Comparison of ENCODE assay signal across 8 mouse cellular contexts in the genomic region with DNA sequence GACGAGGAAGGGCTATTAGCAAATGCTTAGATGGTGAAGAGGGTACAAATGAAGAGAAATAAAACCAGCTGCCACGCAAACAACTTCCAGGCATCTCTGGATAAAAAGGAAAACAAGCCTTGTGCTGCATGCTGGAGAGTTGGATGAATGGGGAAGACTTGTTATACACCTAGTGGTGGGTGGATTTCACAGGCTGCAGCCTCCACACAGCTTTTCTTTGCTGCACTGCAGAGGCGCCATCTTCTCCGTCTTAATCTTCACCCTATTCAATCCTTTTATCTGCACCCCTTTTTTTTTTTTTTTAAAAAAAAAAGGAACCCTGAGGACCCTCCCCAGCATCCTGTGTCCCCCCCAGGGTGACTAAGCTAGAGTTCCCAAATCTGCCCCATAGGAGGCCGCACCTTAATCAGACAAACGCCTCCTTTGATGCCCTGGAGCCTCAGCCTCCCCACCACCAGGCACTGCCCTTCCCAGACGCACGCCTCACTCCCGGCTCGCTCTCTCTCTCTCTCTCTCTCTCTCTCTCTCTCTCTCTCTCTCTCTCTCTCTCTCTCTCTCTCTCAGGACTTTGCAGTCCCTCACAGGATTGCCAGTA. TPM values are rescaled to one million over a fixed set of nuclear protein-coding genes. Genes with fewer than 3 reads are reported as not detected.
DNase-seq lines count a peak whose midpoint lies in the region; ATAC-seq and TF ChIP-seq lines count a peak whose summit lies in the region.

No protein-coding gene starts in this region.

- H3K4me2 ChIP-seq in limb, embryonic 14.5 days (replicated peaks; ENCODE audit: low read depth, low read length, severe bottlenecking) = peak overlapping the region; percentile 74
- H3K4me2 ChIP-seq in midbrain, postnatal 0 days (ENCODE audit: low read depth, low read length, poor library complexity, severe bottlenecking) = peak overlapping the region; percentile 77

- peak overlapping the region; percentile 90 for H3K27ac ChIP-seq in cerebellum, adult 2 months (ENCODE audit: insufficient read depth, low read length)
- H3K27ac ChIP-seq in limb, embryonic 14.5 days (replicated peaks; ENCODE audit: low read depth, low read length) = peak overlapping the region; percentile 89
- H3K27ac ChIP-seq in midbrain, postnatal 0 days (ENCODE audit: low read depth, low read length) = peak overlapping the region; percentile 97

- TF ChIP-seq POLR2A in cerebellum, adult 2 months (IDR thresholded peaks at IDR 0.05; ENCODE audit: borderline replicate concordance, insufficient read depth, low read length) = peak; percentile 32; the same call in 1 of the 2 replicates
- no peak for TF ChIP-seq POLR2A in limb, embryonic 14.5 days (IDR thresholded peaks at IDR 0.05; ENCODE audit: borderline replicate concordance, extremely low read depth, insufficient read depth, insufficient read length)

- H3K27me3 ChIP-seq in cerebellum, adult 2 months (ENCODE audit: control insufficient read depth, insufficient read depth, low read length) = no peaks in the 10 kb centered on the region
- no peaks in the 10 kb centered on the region for H3K27me3 ChIP-seq in limb, embryonic 14.5 days (ENCODE audit: control insufficient read depth, insufficient read depth, low read length)
- H3K27me3 ChIP-seq in midbrain, postnatal 0 days (ENCODE audit: insufficient read depth, low read length) = no peaks in the 10 kb centered on the region

- 0 out of 2 replicates have a peak, but pooled peaks cover 10% of the 10 kb centered on the region for H3K36me3 ChIP-seq in limb, embryonic 14.5 days (ENCODE audit: control insufficient read depth, insufficient read depth, low read length)
- no peaks in the 10 kb centered on the region for H3K36me3 ChIP-seq in midbrain, postnatal 0 days (ENCODE audit: insufficient read depth, low read length)

- peak; percentile 59 for ATAC-seq in limb, embryonic 14.5 days (ENCODE audit: low FRiP score, low read depth)
- peak; percentile 67 for ATAC-seq in midbrain, postnatal 0 days (ENCODE audit: low FRiP score)

- TF ChIP-seq CTCF in cerebellum, adult 2 months (IDR thresholded peaks at IDR 0.05; ENCODE audit: borderline replicate concordance, insufficient read depth, low read depth, low read length) = peak; percentile 40; the same call in 1 of the 2 replicates
- peak; percentile 69 for TF ChIP-seq CTCF in midbrain, postnatal 0 days (IDR thresholded peaks at IDR 0.05)

- H3K4me3 ChIP-seq in cerebellum, adult 2 months (replicated peaks; ENCODE audit: insufficient read depth, low read depth, low read length) = peak overlapping the region; percentile 97
- peak overlapping the region; percentile 95 for H3K4me3 ChIP-seq in limb, embryonic 14.5 days (replicated peaks; ENCODE audit: low read length)
- peak overlapping the region; percentile 98 for H3K4me3 ChIP-seq in midbrain, postnatal 0 days (ENCODE audit: low read depth, low read length)

- DNase-seq in adrenal gland, adult (ENCODE audit: inconsistent age in 2 of 2, low spot score in 1 of 2) = peak; percentile 44 to 79
- DNase-seq in adrenal gland, postnatal 4 days (ENCODE audit: low spot score in 2 of 2) = no peak
- peak; percentile 72 to 74 for DNase-seq in cerebellum, adult 2 months
- DNase-seq in frontal cortex, adult 2 months (ENCODE audit: extremely low spot score in 1 of 2, low spot score in 1 of 2) = peak; percentile 47 to 78
- DNase-seq in kidney, adult 11 months = peak; percentile 56
- DNase-seq in limb, embryonic 14.5 days (ENCODE audit: low spot score) = peak; percentile 75
- peak; percentile 91 for DNase-seq in midbrain, postnatal 0 days (ENCODE audit: low spot score)
- no peak for DNase-seq in spleen, postnatal 36 days (ENCODE audit: low spot score in 2 of 2)

- H3K9ac ChIP-seq in limb, embryonic 14.5 days (ENCODE audit: low read depth, low read length, severe bottlenecking) = peak overlapping the region; percentile 92
- H3K9ac ChIP-seq in midbrain, postnatal 0 days (replicated peaks; ENCODE audit: low read length, poor library complexity, severe bottlenecking) = peak overlapping the region; percentile 96

- peaks cover 14% of the 10 kb centered on the region for H3K4me1 ChIP-seq in cerebellum, adult 2 months (ENCODE audit: control insufficient read depth, insufficient read depth, low read length)
- H3K4me1 ChIP-seq in limb, embryonic 14.5 days (ENCODE audit: control insufficient read depth, insufficient read depth, low read length) = peaks cover 17% of the 10 kb centered on the region
- 0 out of 2 replicates have a peak, but pooled peaks cover 6% of the 10 kb centered on the region for H3K4me1 ChIP-seq in midbrain, postnatal 0 days (ENCODE audit: insufficient read depth, low read length)

- no peaks in the 10 kb centered on the region for H3K9me3 ChIP-seq in limb, embryonic 14.5 days (ENCODE audit: control insufficient read depth, low read length)
- no peaks in the 10 kb centered on the region for H3K9me3 ChIP-seq in midbrain, postnatal 0 days (ENCODE audit: low read length)

- 0% methylated on average over 10 of the region's 10 CpGs for WGBS in cerebellum, adult 2 months
- WGBS in limb, embryonic 14.5 days = 2% methylated on average over 10 of the region's 10 CpGs
- under 1% methylated on average over 10 of the region's 10 CpGs for WGBS in midbrain, postnatal 0 days

RNA-seq across cellular contexts. Expression of gene App, which starts 1.5 kb away (rescaled TPM):
- 100 to 1,000 TPM; 403 to 480 TPM for total RNA-seq in adrenal gland, postnatal 4 days (2021)
- 1,076 and 1,150 TPM in 2 replicates for polyA plus RNA-seq in cerebellum, adult 2 months (2012; rRNA removed)
- 922 and 929 TPM in 2 replicates for polyA plus RNA-seq in frontal cortex, adult 2 months (2012; rRNA removed)
- polyA plus RNA-seq in limb, embryonic 14.5 days (2012; rRNA removed) = 307 and 326 TPM in 2 replicates
- 206 and 221 TPM in 2 replicates for polyA plus RNA-seq in limb, embryonic 14.5 days (2014; fragmentation: Nextera tagmentation; extraction: Ambion mirVana)
- total RNA-seq in midbrain, postnatal 0 days (2014; rRNA removed) = 597 and 628 TPM in 2 replicates
- 511 and 515 TPM in 2 replicates for polyA plus RNA-seq in midbrain, postnatal 0 days (2015; fragmentation: Nextera tagmentation; extraction: Ambion mirVana)

Comparison
In these comparisons a context has a peak if more than half of its experiments do, and no peak if none do; other contexts are left out.
1. DNase-seq: peak in adrenal gland, adult (2 of 2), cerebellum, adult 2 months (2 of 2), frontal cortex, adult 2 months (2 of 2), kidney, adult 11 months (single experiment), limb, embryonic 14.5 days (single experiment) and midbrain, postnatal 0 days (single experiment); none in adrenal gland, postnatal 4 days (0 of 2) and spleen, postnatal 36 days (0 of 2).
2. Peak in every context shown above with its lines, with median percentiles within 50 percentile points of each other: H3K27ac ChIP-seq and H3K4me3 ChIP-seq.